Mouse (Mus musculus) embryonic fibroblast, embryonic 13.5 days (primary cell): ENCODE data around the gene 6030468B19Rik.

ENCODE experiments used
- CTCF ChIP-seq: IDR thresholded peaks from 2 replicates; pipeline ENCODE4 v1.5.1; 2011; ENCODE audit warnings: mild to moderate bottlenecking, control low read depth, low read length, moderate library complexity, borderline replicate concordance; ENCODE audit not compliant: insufficient read depth
- POLR2A ChIP-seq: IDR thresholded peaks from 2 replicates; pipeline ENCODE4 v1.6.1; 2011; ENCODE audit warnings: low read depth, mild to moderate bottlenecking, control low read depth, low read length, moderate library complexity

DNA sequence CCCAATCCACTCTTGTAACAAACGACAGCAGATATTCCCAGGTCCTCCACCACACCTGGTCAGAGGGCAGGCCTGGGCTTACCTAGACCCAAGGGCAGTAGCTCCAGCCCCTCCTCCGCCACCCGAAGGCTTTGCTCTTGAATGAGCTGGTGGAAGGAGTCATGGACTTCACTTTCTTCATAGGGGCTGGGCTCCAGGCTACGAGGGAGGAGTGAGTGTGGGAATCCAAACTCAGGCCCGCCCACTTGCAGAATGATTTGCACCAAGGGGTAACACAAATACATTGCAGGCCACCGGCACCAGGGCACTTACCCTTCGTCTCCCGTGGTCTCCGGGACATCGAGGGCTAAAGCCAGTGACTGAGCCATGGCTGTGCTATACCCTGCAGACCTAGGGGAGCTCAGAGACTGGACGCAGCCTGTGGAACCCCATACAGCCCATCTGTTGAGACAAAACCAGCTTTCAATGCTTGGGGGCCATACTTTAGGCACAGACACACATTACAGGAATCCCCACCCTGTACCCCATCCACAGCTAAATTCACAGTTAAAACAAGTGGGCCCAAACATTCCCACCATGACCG lies 18.5 kb upstream of the 6030468B19Rik start:
- no peak; the same call in 1 of the 2 replicates for TF ChIP-seq POLR2A
- TF ChIP-seq CTCF = no peak
